Mouse (Mus musculus) neural tube, embryonic 12.5 days (tissue): ENCODE measurements at regions not wholly inside any gene's neighbourhood (a gene's known extent, or its start where the extent isn't known, plus 50 kb on each side); places are given as distances from the start of the nearest gene placed in this dataset.
"Not testable (repeated sequence)": the region's sequence is repeated elsewhere in the genome, so short reads cannot be mapped to it uniquely, and the experiment has no call there.

Experiments
- ATAC-seq: fragments of 200-750 bp; cut with Nextera tagmentation; 2 replicates; pipeline ENCODE4 v1.8.0; 2017; ENCODE audit warnings: low read depth, mild to moderate bottlenecking, moderate TSS enrichment, moderate library complexity; ENCODE audit not compliant: low FRiP score
- H3K27ac ChIP-seq: fragments of 300-500 bp; sonication (generic); 2 replicates; pipeline ENCODE4 v1.5.1; 2016
- H3K27me3 ChIP-seq: fragments of 300-500 bp; sonication (generic); replicated peaks from 2 replicates; pipeline ENCODE4 v1.6.1; 2016; ENCODE audit warnings: mild to moderate bottlenecking
- H3K36me3 ChIP-seq: fragments of 300-500 bp; sonication (generic); 2 replicates; pipeline ENCODE4 v1.6.1; 2016; ENCODE audit warnings: mild to moderate bottlenecking
- H3K4me1 ChIP-seq: fragments of 300-500 bp; sonication (generic); 2 replicates; pipeline ENCODE4 v1.6.1; 2016
- H3K4me2 ChIP-seq: fragments of 300-500 bp; sonication (generic); replicated peaks from 2 replicates; pipeline ENCODE4 v1.6.1; 2016; ENCODE audit warnings: mild to moderate bottlenecking
- H3K4me3 ChIP-seq: fragments of 300-500 bp; sonication (generic); 2 replicates; pipeline ENCODE4 v1.5.1; 2016
- H3K9ac ChIP-seq: fragments of 300-500 bp; sonication (generic); 2 replicates; pipeline ENCODE4 v1.6.1; 2016; ENCODE audit warnings: mild to moderate bottlenecking
- H3K9me3 ChIP-seq: fragments of 300-500 bp; sonication (generic); 2 replicates; pipeline ENCODE4 v1.6.1; 2016; ENCODE audit warnings: mild to moderate bottlenecking
- WGBS: fragments of 180-500 bp; shearing (Covaris S2); methylation state at CpG from one replicate; pipeline ENCODE4 v1.1.7; 2016; 5-methylcytosine and 5-hydroxymethylcytosine counted together

DNA sequence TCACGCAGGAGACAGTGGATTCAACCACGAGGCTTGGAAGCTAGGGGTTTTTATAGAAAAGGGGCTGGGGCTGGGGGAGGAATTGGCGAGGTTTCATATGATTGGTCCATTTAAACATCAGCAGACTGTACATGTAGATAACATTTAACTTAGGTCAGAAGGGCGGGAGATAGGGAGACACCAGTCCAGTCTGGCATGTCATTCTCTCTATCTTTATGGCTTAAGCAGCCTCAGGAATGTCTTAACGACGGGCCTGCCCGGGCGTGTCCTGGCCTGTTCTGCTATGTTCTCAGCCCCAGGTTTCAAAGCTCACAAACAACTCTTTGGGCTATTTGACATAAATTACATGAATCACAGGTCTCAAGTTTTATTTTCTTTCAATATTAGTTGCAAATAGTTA, 910.6 kb downstream of the Abca13 start:
- not testable (repeated sequence) for H3K9ac ChIP-seq, H3K36me3 ChIP-seq, H3K27me3 ChIP-seq, ATAC-seq, H3K4me2 ChIP-seq, H3K27ac ChIP-seq, H3K4me3 ChIP-seq, H3K4me1 ChIP-seq, H3K9me3 ChIP-seq
- 73% methylated on average over 8 of the region's 8 CpGs for WGBS

DNA sequence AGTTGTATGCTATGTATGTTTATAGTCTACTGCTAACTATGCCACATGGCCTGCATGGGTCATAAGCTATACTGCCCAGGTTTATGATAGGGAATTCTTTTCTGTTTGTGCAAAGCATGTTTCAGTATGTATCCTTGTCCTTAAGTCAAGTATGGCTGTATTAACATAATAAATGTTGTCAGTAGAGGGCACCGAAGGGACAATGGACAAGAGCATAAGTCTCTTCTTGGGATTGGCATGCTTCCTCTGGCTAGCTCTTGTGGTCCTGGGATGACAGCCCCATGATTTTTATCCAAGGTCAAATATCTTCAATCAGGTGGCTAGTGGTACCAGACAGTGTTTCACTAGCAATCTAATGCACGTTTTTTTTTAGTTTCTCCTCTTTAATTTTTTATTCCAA, 913.3 kb downstream of the Abca13 start:
- H3K4me3 ChIP-seq, result no peak overlapping the region
- no peak overlapping the region for H3K27ac ChIP-seq
- WGBS, result 86% methylated on average over 2 of the region's 2 CpGs
- no peaks in the 10 kb centered on the region for H3K4me1 ChIP-seq
- H3K36me3 ChIP-seq, result no peaks in the 10 kb centered on the region
- ATAC-seq, result no peak
- H3K4me2 ChIP-seq, result no peak overlapping the region
- H3K27me3 ChIP-seq, result no peaks in the 10 kb centered on the region
- no peaks in the 10 kb centered on the region for H3K9me3 ChIP-seq
- H3K9ac ChIP-seq, result no peak overlapping the region

DNA sequence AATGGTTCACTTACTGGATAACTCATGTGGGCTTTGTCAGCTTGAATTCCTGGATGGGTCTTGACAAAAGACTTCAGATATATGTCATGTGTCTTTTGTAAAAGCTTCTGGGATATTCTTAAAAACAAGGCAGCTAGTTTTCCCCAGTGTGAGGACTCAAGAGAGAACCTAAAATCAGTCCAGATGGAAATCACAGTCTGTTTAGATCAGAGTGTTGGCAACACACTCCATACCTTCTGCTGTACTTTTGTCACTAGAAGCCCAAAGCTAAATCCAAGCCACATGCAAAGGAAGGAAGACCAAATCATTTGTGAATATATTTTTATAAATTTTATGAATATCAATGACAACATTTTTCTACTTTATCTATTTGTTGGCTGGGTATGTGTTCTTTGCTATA, 950.4 kb downstream of the Abca13 start:
- no peak for ATAC-seq
- H3K27me3 ChIP-seq, result no peaks in the 10 kb centered on the region

DNA sequence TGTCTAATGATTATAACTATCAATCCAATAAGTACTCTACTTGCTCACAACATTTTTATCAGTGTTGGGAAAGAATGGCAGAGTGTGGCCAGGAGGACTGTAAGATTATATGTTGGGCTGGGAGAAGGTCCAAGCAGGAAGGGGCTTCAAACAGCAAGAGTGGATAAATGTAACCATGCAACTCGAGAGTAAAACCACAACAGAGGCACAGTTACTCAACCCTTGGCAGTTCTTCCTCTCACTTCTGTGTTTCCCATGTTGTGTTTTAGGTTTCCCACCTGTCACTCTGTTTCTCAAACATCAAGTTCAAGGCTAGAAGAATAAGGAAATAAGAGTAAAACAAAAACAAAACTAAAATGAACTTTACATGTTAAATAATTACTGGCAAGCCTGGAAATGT, 957.4 kb downstream of the Abca13 start:
- H3K4me2 ChIP-seq, result no peak overlapping the region
- 50% methylated on average over 1 of the region's 1 CpGs for WGBS
- no peak overlapping the region for H3K27ac ChIP-seq
- ATAC-seq, result no peak
- H3K27me3 ChIP-seq, result no peaks in the 10 kb centered on the region
- H3K9ac ChIP-seq, result no peak overlapping the region
- H3K9me3 ChIP-seq, result no peaks in the 10 kb centered on the region
- no peaks in the 10 kb centered on the region for H3K36me3 ChIP-seq
- H3K4me3 ChIP-seq, result no peak overlapping the region
- H3K4me1 ChIP-seq, result no peaks in the 10 kb centered on the region

More for the DNA sequence above, 950.4 kb downstream of the Abca13 start:
- Histone ChIP-seq H3K36me3 (no peaks in the 10 kb centered on the region), H3K4me1 (no peaks in the 10 kb centered on the region), H3K4me2 (no peak overlapping the region), H3K4me3 (no peak overlapping the region), H3K27ac (no peak overlapping the region), H3K9me3 (no peaks in the 10 kb centered on the region), H3K9ac (no peak overlapping the region)

DNA sequence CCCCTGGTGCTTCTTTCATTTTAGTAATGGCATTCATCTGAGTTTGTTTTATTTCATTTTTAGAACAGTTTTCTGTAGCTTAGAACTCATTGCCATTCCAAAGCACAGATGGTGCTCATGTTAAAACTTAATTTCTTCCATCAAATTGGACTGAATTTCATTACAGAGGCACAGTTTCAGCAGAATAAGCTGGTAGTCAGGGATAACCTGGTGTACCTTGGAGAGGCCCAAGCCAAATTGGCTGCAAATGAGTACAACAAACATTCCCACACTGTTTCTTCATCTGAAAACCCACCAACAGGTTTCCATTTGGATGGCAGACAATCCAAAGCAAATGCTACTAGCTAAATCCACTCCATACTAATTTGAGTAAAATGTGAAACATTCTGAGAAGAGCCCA, 960.2 kb upstream of the Vwc2 start:
- no peak overlapping the region for H3K27ac ChIP-seq
- H3K27me3 ChIP-seq, result no peaks in the 10 kb centered on the region
- ATAC-seq, result no peak
- no peak overlapping the region for H3K4me2 ChIP-seq
- H3K9ac ChIP-seq, result no peak overlapping the region
- no peak overlapping the region for H3K4me3 ChIP-seq
- H3K4me1 ChIP-seq, result no peaks in the 10 kb centered on the region
- H3K9me3 ChIP-seq, result no peaks in the 10 kb centered on the region
- no peaks in the 10 kb centered on the region for H3K36me3 ChIP-seq

DNA sequence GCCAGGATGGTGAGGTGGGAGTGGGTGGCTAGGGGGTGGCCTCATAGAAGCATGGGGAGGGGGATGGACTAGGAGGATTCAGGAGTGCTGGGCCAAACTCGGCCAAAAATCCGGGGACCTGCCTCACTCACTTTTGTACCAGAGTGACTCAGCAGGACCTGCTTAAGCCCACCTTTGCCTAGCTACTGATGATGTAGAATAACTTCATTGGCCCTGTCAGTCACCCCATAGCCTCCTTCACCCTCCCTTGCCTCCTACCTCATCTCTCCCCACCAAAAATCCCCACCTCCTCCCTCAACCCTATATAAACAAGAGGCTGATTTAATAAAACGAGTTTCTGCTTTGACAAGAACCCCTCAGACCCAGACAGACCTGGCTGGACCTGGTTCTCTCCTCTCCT, 920.3 kb upstream of the Vwc2 start:
- Histone ChIP-seq H3K4me2 (no peak overlapping the region), H3K27me3 (no peaks in the 10 kb centered on the region), H3K27ac (no peak overlapping the region), H3K4me1 (no peaks in the 10 kb centered on the region), H3K9me3 (no peaks in the 10 kb centered on the region), H3K36me3 (no peaks in the 10 kb centered on the region), H3K4me3 (no peak overlapping the region), H3K9ac (no peak overlapping the region)
- ATAC-seq, result no peak
- 47% methylated on average over 3 of the region's 3 CpGs for WGBS

DNA sequence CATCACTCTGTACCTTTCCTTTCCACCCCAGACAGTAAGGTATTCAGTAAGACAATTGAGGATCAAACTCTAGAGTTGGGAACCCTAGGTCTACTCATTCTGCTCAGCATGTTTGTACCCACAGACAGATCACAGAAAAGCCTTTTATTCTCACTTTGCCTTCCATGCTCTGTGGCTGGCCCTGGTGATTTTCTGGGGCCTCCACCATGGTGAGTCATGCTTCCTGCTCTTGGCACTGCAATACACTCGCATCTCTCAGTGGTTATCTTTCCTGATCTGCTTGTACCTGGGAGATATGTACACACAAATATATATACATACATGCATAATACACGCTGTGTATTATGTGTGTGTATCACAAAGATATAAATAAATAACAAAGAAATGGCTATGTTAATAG, 919.2 kb upstream of the Vwc2 start:
- no peak overlapping the region for H3K9ac ChIP-seq
- H3K4me2 ChIP-seq, result no peak overlapping the region
- H3K27ac ChIP-seq, result no peak overlapping the region
- ATAC-seq, result no peak
- H3K36me3 ChIP-seq, result no peaks in the 10 kb centered on the region
- H3K9me3 ChIP-seq, result no peaks in the 10 kb centered on the region
- WGBS, result 85% methylated on average over 2 of the region's 2 CpGs
- H3K27me3 ChIP-seq, result no peaks in the 10 kb centered on the region
- H3K4me3 ChIP-seq, result no peak overlapping the region
- no peaks in the 10 kb centered on the region for H3K4me1 ChIP-seq

DNA sequence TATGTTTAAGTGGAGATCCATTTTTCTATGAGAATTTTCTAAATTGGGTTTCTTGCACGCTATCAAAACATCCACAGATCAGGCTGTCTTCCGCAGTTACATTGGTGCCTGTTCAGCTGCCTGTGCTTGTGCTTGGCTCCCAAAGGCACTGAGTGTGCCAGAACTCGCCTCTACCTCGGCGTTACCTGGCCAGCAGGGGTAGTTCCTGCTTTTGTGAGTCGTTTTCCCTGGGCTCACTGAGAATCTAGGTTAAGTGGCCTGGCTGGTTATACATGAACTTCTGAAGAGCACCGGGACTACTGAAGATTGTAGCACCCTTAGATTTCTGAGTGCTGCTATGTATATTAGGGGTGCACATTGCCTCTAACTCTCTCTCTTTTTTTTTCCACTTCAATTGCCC, 913.0 kb upstream of the Vwc2 start:
- Histone ChIP-seq H3K36me3 (no peaks in the 10 kb centered on the region), H3K4me3 (no peak overlapping the region), H3K27ac (no peak overlapping the region), H3K9me3 (no peaks in the 10 kb centered on the region), H3K4me2 (no peak overlapping the region), H3K9ac (no peak overlapping the region), H3K27me3 (no peaks in the 10 kb centered on the region), H3K4me1 (no peaks in the 10 kb centered on the region)
- 85% methylated on average over 7 of the region's 7 CpGs for WGBS
- ATAC-seq, result no peak

DNA sequence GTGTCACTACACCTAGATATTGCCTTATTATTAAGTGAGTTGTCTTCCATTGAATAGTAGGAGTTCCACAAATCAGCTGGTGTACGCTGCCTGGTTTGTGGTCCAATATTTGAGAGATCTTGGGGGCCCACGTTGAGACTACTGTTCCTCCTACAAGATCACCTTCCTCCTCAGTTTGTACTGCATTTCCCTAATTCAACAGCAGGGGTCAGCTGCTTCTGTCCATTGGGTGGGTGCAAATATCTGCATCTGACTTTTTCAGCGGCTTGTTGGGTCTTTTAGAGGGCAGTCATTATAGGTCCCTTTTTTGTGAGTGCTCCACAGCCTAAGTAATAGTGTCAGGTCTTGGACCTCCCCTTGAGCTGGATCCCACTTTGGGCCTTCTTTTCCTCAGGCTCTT, 908.8 kb upstream of the Vwc2 start:
- no peaks in the 10 kb centered on the region for H3K9me3 ChIP-seq

More for the DNA sequence above, 908.8 kb upstream of the Vwc2 start:
- Histone ChIP-seq H3K9ac (no peak overlapping the region), H3K36me3 (no peaks in the 10 kb centered on the region), H3K4me3 (no peak overlapping the region), H3K4me2 (no peak overlapping the region), H3K4me1 (no peaks in the 10 kb centered on the region), H3K27me3 (no peaks in the 10 kb centered on the region), H3K27ac (no peak overlapping the region)
- 70% methylated on average over 3 of the region's 3 CpGs for WGBS
- ATAC-seq, result no peak
